Mouse (Mus musculus) heart, adult 2 months (tissue): Measurements from ENCODE around the gene Cib1.

ENCODE experiments used
- CTCF ChIP-seq: fragments of 200-600 bp; IDR thresholded peaks from 2 replicates; pipeline ENCODE4 v1.8.1; 2022; ENCODE audit warnings: antibody characterized with exemption, mild to moderate bottlenecking, moderate library complexity
- EP300 ChIP-seq: fragments of 200-500 bp; IDR thresholded peaks from 2 replicates; pipeline ENCODE4 v1.6.1; 2011; ENCODE audit warnings: low read depth, low read length, control low read depth; ENCODE audit not compliant: insufficient read depth
- POLR2A ChIP-seq: fragments of 200-500 bp; IDR thresholded peaks from 2 replicates; pipeline ENCODE4 v1.6.1; 2011; ENCODE audit warnings: mild to moderate bottlenecking, low read depth, low read length, control low read depth; ENCODE audit not compliant: insufficient read depth

DNA sequence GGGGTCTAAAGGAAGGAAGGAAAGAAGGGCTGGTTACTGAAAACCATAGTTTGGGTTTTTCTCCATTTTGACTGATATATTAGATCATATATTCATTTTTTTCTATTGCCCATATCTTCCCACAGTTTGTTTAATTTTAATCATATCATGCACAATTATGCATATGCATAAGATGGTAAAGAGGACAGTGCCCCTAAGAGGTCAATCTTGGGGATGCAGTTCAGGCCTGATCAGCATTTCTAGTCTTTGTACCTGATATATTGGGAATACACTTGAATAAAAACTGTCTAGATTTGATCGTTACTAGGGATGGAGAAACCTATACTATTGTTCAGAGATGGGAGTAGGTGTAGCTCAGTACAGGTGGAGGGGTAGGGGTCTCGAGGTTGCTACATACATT, 48.4 kb upstream of the Cib1 start:
- TF ChIP-seq CTCF (peak; percentile 32), POLR2A (no peak), EP300 (no peak)
